Mouse (Mus musculus) liver, adult 2 months (tissue): Measurements from ENCODE around the gene Stxbp6.

Source experiments
- CTCF ChIP-seq: fragments of 200-500 bp; IDR thresholded peaks from 2 replicates; pipeline ENCODE4 v1.5.1; 2011; ENCODE audit warnings: low read depth, low read length, control low read depth
- POLR2A ChIP-seq: fragments of 200-500 bp; IDR thresholded peaks from 2 replicates; pipeline ENCODE4 v1.6.1; 2011; ENCODE audit warnings: low read length, control low read depth; ENCODE audit not compliant: insufficient read depth; ENCODE audit errors: extremely low read depth

DNA sequence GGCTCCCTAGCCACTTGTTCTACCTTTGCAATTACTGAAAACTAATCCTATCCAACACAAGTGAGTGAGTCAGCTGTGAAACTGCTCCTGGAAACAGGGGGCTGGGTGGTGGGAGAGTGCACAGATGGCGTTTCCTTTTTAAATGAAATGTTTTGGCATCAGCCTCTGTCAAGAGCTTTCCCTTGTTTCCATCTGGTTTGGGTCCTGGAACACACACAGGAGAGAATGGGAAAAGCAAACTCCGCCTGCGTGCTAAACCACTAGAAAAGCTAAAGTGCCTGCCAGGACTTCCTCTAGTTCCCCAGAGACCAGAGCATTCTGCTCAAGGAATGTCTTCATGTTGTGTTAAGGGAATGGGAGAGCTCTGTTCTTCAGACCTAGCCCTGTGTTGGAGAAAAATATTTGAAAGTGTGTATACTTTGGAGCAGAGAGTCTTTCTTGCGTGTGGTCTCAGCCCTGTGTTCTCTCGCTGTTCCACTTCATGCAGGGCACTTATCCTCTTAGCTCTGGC lies 61.2 kb downstream of the Stxbp6 start:
- no peak for TF ChIP-seq CTCF
- no peak for TF ChIP-seq POLR2A
